Mouse (Mus musculus) spleen, embryonic (tissue): ENCODE results near the gene Mgarp.

ENCODE experiments used
- CTCF ChIA-PET: fragments of 350-600 bp; sonication (Branson Sonifier 250); formaldehyde crosslinking; loops from one replicate; lab custom pipeline; 2022; lab: Charles Lee

Gene Mgarp

DNA sequence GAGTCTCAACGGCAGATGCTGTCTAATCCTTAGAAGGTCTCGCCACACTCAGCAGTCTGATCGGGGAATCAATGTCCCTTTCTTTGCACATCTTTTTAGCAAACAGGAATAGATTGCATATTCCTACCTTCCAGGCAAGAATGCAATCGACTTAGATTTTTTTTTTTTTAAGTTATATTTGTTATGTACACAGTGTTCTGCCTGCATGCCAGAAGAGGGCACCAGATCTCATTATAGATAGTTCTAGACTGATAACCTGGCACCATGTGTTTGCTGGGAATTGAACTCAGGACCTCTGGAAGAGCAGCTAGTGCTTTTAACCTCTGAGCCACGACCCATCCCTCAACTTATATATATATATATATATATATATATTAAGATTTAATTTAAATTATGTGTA lies 23.0 kb downstream of the Mgarp start:
- CTCF ChIA-PET, result interaction anchor here (0.7 kb wide), 1 partner anchor 833 kb away, joined by 3 read pairs; no protein-coding TSS in a partner anchor

DNA sequence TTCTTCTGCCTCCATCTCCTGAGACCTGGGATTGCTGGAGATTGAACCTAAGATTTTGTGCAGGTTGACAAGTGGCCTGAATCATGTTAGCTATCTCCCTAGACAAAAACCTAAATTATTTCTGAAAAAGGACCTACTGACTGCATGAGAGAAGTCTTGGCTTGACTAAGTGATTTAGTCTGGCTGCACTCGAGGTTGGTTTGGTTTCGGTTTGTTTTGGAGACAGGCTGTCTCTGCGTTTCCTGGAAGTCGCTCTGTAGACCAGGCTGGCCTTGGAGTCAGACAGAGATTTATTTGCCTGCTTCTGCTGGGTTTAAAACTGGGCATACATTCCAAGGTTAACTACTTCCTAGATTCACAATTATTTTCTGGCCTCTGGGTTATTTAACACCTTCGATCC lies 23.7 kb downstream of the Mgarp start:
- CTCF ChIA-PET, result interaction anchor here (0.7 kb wide), 1 partner anchor 833 kb away, joined by 3 read pairs; no protein-coding TSS in a partner anchor

DNA sequence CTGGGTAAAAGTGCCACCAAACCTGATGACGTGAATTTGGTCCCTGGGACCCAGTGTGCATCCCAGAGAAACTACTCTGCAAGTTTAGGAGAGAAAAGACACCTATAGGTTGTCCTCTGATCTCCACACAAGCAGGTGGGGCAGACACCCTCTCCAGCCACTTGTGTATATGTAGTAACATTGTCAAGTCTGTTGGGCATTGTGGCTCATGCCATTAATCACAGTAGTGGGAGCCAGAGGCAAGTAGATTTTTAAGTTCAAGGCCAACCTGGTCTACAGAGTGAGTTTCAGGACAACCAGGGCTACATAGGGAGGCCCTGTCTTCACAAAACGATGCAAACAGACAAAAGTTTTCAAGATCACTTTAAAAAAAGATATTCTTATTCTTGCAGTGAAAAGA lies 24.7 kb downstream of the Mgarp start:
- CTCF ChIA-PET, result no interaction called here

DNA sequence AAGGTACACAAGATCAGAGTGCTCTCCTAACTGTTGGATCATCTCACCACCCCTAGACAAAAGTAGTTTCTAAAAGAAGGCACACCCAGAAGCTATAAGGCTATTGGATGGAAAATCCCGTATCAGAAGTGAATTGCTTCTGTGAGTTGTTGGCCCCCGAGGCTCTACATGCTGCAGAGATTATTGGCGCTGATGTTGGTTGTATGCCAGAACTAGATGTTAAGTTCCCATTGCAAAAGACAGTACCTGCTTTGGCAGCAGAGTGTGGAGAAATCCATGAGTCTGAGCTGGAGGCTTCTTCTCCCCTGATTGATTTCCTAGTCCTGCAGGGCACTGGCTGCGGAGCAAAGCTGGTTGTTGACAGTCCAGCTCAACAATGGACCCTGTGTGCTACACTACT lies 28.5 kb downstream of the Mgarp start:
- CTCF ChIA-PET, result no interaction called here

DNA sequence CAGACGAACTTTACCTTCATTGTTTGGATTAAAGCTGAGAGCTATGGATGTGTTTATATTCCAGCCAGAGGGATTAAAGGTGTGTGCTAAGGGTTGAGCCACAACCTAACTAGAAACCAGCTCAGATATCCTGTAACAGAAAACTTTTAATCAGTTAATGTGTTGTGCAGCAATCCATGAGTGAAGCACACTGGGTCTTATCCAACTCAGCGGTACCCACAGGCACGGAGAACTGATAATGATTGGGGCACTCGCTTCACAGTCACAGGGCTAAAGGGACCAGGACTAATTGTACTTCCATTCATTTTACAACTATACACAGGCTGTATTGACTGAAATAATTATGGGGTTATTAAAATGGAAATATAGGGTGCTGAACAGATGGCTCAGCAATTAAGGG lies 29.6 kb downstream of the Mgarp start:
- CTCF ChIA-PET, result interaction anchor here (0.6 kb wide), 1 partner anchor 48 kb away, joined by 4 read pairs; no protein-coding TSS in a partner anchor

DNA sequence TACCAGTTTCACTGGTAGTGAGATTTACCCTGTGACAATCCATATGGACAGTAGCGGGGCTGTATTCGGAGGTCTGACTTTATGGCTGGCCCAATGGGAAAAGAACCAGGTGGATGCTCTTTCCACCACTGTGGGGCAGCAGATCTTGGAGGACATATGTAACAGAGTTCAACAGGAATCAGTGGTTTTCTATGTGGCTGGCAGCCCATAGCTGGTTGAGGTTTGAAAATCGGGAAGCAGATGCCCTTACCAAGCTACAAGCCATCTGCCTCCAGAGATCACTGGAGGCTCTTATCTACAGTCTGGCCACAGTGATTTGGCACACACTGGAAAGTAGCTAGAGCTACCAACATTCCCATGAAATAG lies 31.0 kb downstream of the Mgarp start:
- CTCF ChIA-PET, result interaction anchor here (0.7 to 1.4 kb wide), 4 partner anchors 12 to 192 kb away, joined by 3 to 7 read pairs (median 4); no protein-coding TSS in a partner anchor

DNA sequence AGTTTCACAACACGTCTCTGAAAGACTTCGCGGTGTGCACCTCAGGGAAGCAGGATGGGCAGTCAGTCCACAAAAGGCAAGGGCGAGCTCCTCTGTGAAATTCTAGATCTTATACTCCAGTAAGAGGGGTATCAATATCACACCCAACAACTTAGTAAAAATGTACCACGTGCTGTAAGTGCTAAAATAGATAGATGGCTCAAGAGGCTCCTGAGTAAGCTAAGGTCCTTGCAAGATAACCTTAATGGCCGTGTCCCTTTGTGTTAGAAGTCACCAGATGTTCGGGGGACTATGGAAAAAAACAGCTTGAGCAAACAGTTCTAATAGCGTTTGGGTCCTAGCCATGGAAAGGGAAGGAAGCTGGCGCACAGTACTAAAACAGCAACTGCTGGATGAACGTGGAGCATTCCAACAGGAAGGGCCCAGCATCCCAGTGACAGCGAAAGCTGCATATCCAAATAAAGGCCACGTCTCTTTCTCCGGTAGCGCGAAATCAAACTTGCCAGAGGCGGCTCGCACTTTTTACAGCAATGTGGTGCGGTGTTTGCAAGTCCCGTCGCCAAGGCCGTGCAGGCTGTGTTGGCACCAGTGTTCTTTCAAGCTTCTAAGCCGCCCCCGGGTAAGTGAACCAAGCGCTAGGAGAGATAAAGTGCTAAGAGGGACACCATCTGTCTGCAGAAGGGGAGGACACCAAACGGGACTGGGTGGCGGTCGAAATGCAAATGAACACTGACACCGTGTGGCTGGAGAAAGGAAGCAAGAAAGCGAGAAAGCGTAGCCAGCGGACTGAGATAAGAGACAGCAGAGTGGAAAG lies 31.6 kb downstream of the Mgarp start:
- CTCF ChIA-PET, result interaction anchor here (0.7 to 1.5 kb wide), 5 partner anchors 11 to 193 kb away, joined by 3 to 7 read pairs (median 4); no protein-coding TSS in a partner anchor

DNA sequence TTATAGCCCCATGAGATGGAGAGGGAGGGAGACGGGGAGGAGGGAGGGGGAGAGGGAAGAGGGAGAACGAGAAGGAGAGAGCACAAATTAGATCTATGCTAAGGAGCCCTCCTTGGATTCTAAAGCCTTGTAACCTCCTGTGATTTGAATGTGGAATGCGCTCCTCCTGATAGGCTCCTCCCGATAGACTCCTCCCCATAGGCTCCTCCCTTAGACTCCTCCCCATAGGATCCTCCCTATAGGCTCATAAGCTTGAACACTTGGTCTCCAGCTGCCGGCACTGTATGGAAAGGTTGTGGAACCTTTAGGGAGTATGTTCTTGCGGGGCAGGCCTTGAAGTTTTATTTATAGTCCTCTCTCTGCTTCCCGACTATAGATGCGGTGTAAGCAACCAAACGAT lies 35.5 kb downstream of the Mgarp start:
- CTCF ChIA-PET, result no interaction called here

DNA sequence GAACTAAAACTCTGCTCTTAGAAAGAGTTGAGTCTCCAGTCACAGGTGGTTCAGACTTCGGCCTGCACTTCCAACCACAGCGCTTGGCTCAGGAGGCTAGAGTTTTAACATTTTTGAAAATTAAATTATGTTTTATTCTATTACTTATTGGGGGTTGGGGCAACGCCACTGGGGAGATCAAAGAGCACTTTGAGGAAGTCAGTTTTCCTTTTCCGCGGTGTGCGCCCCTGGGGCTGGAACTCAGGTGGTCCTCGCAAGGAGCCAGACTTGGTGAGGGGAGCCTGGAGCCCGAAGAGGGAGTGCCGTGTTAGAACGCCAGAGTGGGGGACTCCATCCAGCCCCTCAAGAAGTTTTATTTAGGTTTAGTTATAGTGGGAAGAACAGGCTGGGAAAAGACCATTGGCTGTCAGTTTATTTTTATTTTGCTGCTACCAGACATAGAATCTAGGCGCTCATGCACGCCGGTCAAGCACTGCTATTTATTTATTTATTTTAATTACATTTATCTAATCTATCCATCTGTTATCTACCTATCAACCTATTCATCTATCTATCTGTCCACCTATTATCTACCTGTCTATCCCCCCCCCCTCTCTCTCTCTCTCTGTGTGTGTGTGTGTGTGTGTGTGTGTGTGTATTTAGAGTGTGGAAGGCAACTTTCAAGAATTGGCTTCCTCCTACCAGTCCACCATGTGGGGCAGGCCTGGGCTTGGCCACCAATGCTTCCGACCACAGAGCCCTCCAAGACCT lies 36.8 kb downstream of the Mgarp start:
- CTCF ChIA-PET, result interaction anchor here (0.6 to 0.7 kb wide), 2 partner anchors 32 to 123 kb away, joined by 3 read pairs; no protein-coding TSS in a partner anchor

DNA sequence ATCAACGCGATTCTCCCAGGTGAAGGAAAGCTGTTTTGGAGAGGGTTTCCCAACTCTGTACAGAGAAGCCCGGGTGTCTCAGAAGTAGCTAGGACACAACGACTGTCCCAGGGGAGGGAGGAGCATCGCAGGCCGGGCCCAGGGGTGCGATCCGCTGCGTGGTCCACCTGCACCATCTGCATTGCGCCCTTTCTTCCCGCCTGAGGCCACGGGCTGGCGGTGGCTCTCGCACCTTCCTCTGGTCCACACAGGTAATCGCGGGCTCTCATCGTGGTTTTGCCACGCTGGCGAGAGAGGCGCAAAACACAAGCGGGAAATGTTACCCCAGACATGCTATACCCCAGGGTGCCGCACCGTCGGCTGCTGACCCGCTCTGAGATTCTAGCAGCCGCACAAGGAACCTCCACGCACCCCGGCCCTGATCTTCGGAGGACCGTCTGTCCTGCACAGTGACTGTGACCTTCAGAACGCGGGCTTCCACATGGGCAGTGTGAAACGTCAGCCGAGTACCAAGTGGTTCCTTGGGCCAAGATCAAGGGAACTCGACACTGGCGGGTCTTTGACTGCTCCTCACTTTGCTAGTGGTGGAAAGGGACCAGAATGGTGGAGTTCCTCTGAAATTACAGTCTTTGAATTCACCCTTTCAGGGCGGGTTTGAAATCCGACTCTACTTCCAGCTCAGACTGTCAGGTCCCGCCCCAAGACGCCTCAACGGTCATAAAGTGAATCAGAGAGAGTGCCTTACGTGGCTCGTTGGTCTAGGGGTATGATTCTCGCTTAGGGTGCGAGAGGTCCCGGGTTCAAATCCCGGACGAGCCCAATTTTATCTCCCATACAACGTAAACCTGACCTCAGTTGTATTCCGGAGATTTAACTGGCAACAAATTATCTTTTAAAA lies 37.6 kb downstream of the Mgarp start:
- CTCF ChIA-PET, result interaction anchor here (0.6 kb wide), 1 partner anchor 45 kb away, joined by 3 read pairs; no protein-coding TSS in a partner anchor

DNA sequence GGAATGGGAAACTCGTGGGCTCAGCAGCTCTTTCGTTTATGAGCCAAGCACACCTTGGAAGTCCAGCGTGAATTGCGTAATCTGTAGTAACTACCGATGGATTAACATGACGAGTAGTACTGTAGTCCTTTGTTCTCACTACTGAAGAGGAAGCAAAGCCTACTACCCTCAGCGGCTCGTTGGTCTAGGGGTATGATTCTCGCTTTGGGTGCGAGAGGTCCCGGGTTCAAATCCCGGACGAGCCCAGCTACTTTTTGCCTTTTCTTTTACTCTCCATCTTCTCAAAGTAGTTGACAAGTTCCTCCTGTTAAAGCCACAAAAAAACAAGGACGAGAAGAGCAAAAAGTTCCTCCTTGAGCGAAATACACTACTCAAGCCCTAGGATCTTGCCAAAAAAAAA lies 38.4 kb downstream of the Mgarp start:
- CTCF ChIA-PET, result interaction anchor here (0.6 to 1.1 kb wide), 3 partner anchors 44 to 1913 kb away, joined by 3 to 15 read pairs (median 4); no protein-coding TSS in a partner anchor

DNA sequence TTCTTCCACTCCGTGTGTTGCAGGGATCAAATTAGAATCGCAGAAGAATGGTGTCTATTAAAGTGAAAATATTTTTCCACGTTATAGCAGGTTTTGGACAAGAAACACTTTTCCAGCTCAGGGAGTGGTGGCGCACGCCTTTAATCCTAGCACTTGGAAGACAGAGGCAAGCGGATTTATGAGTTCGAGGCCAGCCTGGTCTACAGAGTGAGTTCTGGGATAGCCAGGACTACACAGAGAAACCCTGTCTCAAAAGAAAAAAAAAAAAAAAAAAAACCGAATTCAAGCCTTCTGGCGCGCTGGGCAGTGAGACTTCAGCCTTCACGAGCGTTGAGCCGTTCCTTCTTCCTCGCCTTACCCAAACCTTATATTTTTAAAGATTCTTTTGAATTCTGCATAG lies 38.9 kb downstream of the Mgarp start:
- CTCF ChIA-PET, result interaction anchor here (0.6 to 1.1 kb wide), 4 partner anchors 18 to 1914 kb away, joined by 3 to 15 read pairs (median 4); no protein-coding TSS in a partner anchor

DNA sequence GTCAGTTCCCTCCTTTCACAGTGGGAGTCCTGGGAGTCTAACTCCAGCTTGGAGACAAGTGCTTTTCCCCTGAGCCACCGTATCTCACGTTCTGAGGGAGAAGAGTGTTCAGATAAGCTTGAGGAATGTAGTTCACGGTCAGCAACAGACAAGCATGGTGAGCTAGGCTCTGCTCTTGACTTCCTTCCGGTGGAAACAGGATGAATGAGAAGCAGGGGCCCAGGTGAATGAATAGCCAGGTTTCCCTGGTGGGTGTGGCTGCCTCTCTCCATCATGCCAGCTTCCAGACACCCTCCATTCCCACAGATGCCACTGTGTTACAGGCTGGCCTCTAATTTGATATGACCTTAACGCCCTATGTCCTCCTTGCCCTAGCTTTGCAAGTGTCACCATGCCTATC lies 39.5 kb downstream of the Mgarp start:
- CTCF ChIA-PET, result interaction anchor here (0.6 to 1.1 kb wide), 3 partner anchors 18 to 121 kb away, joined by 4 to 5 read pairs (median 4); no protein-coding TSS in a partner anchor

DNA sequence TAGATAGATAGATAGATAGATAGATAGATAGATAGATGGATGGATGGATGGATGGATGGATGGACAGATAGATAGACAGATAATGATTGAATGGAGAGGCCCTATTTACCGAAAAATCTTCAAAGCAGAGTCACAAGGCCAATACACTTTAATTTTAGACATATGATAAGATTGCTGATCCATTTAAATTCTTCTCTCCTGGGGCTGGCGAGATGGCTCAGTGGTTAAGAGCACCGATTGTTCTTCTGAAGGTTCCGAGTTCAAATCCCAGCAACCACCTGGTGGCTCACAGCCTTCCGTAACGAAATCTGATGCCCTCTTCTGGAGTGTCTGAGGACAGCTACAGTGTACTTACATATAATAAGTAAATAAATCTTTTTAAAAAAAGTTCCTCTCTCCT lies 41.6 kb downstream of the Mgarp start:
- CTCF ChIA-PET, result interaction anchor here (0.7 to 1.2 kb wide), 2 partner anchors 67 to 358 kb away, joined by 3 to 4 read pairs; no protein-coding TSS in a partner anchor

DNA sequence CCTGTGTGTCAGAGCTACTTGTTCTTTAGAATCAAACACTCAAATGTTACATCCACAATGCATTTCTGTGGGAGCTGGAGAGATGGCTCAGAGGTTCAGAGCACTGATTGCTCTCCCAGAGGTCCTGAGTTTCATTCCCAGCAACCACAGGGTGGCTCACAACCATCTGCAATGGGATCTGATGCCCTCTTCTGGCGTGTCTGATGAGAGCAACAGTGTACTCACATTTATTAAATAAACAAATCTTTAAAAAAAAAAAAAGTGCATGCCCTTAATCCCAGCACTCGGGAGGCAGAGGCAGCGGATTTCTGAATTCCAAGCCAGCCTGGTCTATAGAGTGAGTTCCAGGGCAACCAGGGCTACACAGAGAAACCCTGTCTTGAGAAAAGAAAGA lies 42.5 kb downstream of the Mgarp start:
- CTCF ChIA-PET, result interaction anchor here (0.7 to 2.1 kb wide), 4 partner anchors 11 to 357 kb away, joined by 3 to 7 read pairs (median 4); no protein-coding TSS in a partner anchor

DNA sequence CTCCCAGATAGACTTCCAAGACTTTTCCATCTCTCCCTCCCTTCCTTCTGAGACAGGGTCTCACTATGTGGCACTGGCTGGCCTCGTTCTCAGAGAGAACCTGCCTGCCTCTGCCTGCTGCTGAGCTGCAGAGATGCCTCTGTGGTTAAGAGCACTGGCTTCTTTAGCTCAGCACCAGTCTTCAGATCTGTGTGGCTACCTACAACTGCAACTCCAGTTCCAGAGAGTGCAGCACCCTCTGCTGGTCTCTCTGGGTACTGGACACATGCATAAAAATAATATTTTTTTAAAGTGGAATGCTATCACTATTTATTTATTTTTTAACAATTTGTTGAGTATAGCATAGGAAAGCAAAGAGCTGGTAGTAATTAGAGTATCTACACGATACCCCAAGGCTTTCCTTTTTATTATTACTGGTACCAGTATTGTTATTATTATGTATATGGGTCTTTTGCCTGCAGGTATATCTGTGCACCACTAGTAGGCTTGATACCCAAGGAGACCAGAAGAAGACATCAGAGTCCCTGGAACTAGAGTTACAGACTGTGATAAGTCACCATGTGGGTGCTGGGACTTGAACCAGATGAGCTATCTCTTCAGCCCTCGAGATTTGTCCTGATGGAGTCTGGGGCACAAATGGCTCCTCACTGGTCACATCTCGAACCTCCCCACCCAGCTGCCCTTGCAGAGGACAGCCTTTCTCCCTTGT lies 43.1 kb downstream of the Mgarp start:
- CTCF ChIA-PET, result interaction anchor here (1.0 to 2.1 kb wide), 4 partner anchors 12 to 65 kb away, joined by 3 to 7 read pairs (median 4); no protein-coding TSS in a partner anchor

DNA sequence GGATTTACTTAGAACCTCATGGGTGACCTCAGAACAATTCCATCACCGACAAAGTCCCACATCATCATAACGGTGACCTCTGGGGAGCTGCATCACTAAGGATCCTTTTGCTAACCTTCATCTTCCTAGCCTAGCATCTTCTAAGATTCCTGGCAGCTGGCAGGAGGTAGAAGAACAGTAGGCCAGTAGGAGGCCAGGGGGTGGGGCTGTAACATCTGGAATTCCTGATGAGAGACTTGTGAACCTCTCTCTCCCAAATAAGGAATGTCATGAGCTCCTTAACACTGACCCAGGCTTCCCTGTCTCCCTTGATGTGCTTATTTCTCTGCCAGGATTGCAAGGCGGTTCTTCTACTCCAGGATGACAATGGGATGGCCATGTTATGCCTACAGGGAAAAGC lies 45.7 kb downstream of the Mgarp start:
- CTCF ChIA-PET, result no interaction called here

DNA sequence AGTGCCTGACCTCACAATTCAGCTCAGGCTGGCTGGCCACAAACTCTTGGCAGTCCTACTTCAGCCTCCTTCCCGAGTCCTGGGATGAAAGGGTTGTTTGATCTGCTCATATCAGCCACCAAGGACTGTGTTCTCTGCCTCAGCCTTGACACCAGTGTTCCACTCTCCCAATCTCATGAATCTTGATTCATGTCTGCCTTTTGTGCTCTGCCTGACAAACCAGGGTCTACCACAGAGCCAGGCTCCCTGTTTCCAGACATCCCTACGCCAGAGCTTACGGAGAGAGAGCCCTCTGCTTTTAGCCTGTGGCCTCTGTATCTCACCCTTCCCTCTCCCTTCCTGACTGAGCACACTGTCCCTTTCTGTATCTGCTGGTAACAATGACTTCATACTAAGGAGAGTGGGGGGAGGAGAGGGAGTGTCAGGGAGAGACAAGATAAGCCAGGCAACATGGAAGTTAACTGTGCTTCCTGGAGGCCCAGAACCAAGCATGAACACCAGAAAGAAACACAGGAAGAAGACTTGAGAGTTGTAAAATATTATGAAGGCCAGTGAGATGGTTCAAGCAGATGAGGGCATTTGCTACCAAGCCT lies 47.8 kb downstream of the Mgarp start:
- CTCF ChIA-PET, result no interaction called here

DNA sequence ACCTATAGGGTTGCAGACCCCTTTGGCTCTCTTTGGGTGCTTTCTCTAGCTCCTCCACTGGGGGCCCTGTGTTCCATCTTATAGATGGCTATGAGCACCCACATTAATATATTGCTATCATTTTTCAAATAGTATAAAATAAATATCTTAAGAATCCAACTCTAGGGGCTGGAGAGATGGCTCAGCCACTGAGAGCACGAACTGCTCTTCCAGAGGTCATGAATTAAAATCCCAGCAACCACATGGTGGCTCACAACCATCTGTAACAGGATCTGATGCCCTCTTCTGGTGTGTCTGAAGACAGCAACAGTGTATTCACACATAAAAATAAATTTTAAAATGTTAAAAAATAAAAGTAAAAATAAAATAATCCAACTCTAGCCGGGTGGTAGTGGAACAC lies 51.5 kb downstream of the Mgarp start:
- CTCF ChIA-PET, result interaction anchor here (0.6 kb wide), 1 partner anchor 85 kb away, joined by 3 read pairs; no protein-coding TSS in a partner anchor
